Mouse (Mus musculus) fibroblast of lung, adult 2 months (primary cell): ENCODE data around the gene Srrm2.
A peak's percentile ranks its signal among the peaks of the same experiment; 100 is the strongest.
"Not testable (repeated sequence)": the region's sequence is repeated elsewhere in the genome, so short reads cannot be mapped to it uniquely, and the experiment has no call there.

Source experiments
- DNase-seq: peaks from one replicate; pipeline ENCODE4 v3.0.0-alpha.2; 2011; ENCODE audit warnings: low read depth

The Srrm2 gene

GRCm38 (mm10) chr17:23770493-23770892 lies 19.8 kb upstream of the Srrm2 start:
- no peak for DNase-seq

GRCm38 (mm10) chr17:23770896-23771283 lies 19.4 kb upstream of the Srrm2 start:
- no peak for DNase-seq

GRCm38 (mm10) chr17:23771284-23772218 lies 18.8 kb upstream of the Srrm2 start, which contains the start of gene Flywch1:
Flywch1 (minus strand) TSS chr17:23771602.
- peak; percentile 98 for DNase-seq

GRCm38 (mm10) chr17:23772219-23772556 lies 18.1 kb upstream of the Srrm2 start:
- not testable (repeated sequence) for DNase-seq

- DNase-seq: no peak
Measured at GRCm38 (mm10) chr17:23773676-23774075, 16.7 kb upstream of the Srrm2 start.

- peak; percentile 51 for DNase-seq
Measured at GRCm38 (mm10) chr17:23774090-23774489, 16.2 kb upstream of the Srrm2 start.

- no peak for DNase-seq
Measured at GRCm38 (mm10) chr17:23776216-23776615, 14.1 kb upstream of the Srrm2 start.

- no peak for DNase-seq
Measured at GRCm38 (mm10) chr17:23777141-23777540, 13.2 kb upstream of the Srrm2 start.

- DNase-seq: no peak
Measured at GRCm38 (mm10) chr17:23778447-23778846, 11.9 kb upstream of the Srrm2 start.

GRCm38 (mm10) chr17:23783352-23783751 lies 7.0 kb upstream of the Srrm2 start:
- no peak for DNase-seq

- no peak for DNase-seq
Measured at GRCm38 (mm10) chr17:23785561-23786471, 4.5 kb upstream of the Srrm2 start, which contains the start of gene Flywch2. Flywch2 (minus strand) TSS chr17:23786081.

GRCm38 (mm10) chr17:23786510-23786931 lies 3.8 kb upstream of the Srrm2 start:
- DNase-seq: no peak

GRCm38 (mm10) chr17:23788973-23789372 lies 1.4 kb upstream of the Srrm2 start:
- DNase-seq: no peak

GRCm38 (mm10) chr17:23789749-23790268 lies 523 bp upstream of the Srrm2 start:
- DNase-seq: no peak

- DNase-seq: no peak
Measured at GRCm38 (mm10) chr17:23791079-23791357, 686 bp downstream of the Srrm2 start.

- no peak for DNase-seq
Measured at GRCm38 (mm10) chr17:23795323-23795722, 5.0 kb downstream of the Srrm2 start.

GRCm38 (mm10) chr17:23797316-23797715 lies 7.0 kb downstream of the Srrm2 start:
- DNase-seq: no peak

GRCm38 (mm10) chr17:23801627-23802026 lies 11.3 kb downstream of the Srrm2 start:
- no peak for DNase-seq

- DNase-seq: peak; percentile 100
Measured at GRCm38 (mm10) chr17:23802746-23803365, 12.5 kb downstream of the Srrm2 start.

- DNase-seq: no peak
Measured at GRCm38 (mm10) chr17:23803366-23804041, 13.2 kb downstream of the Srrm2 start.

- no peak for DNase-seq
Measured at GRCm38 (mm10) chr17:23804426-23805085, 14.2 kb downstream of the Srrm2 start.
